Mouse (Mus musculus) neural tube, embryonic 14.5 days (tissue): ENCODE data around the gene Clec16a. TPM values are rescaled to one million over a fixed set of nuclear protein-coding genes. Genes with fewer than 3 reads are reported as not detected.
A peak's percentile ranks its signal among the peaks of the same experiment; 100 is the strongest.

Source experiments
- ATAC-seq: fragments of 200-750 bp; cut with Nextera tagmentation; 2 replicates; pipeline ENCODE4 v1.8.0; 2017; ENCODE audit warnings: low read depth, mild to moderate bottlenecking, moderate TSS enrichment, moderate library complexity
- H3K27ac ChIP-seq: fragments of 300-500 bp; sonication (generic); 2 replicates; pipeline ENCODE4 v1.5.1; 2014; ENCODE audit warnings: low read depth, mild to moderate bottlenecking, control low read depth, low read length, moderate library complexity, mixed read lengths
- H3K27me3 ChIP-seq: fragments of 300-500 bp; sonication (generic); 2 replicates; pipeline ENCODE4 v1.6.1; 2014; ENCODE audit warnings: low read length; ENCODE audit not compliant: control insufficient read depth, insufficient read depth
- H3K36me3 ChIP-seq: fragments of 300-500 bp; sonication (generic); 2 replicates; pipeline ENCODE4 v1.6.1; 2014; ENCODE audit warnings: low read length, mixed read lengths; ENCODE audit not compliant: control insufficient read depth, insufficient read depth
- H3K4me1 ChIP-seq: fragments of 300-500 bp; sonication (generic); 2 replicates; pipeline ENCODE4 v1.6.1; 2014; ENCODE audit warnings: low read length; ENCODE audit not compliant: control insufficient read depth, insufficient read depth
- H3K4me2 ChIP-seq: fragments of 300-500 bp; sonication (generic); 2 replicates; pipeline ENCODE4 v1.6.1; 2014; ENCODE audit warnings: mild to moderate bottlenecking, low read depth, low read length, control low read depth
- H3K4me3 ChIP-seq: fragments of 300-500 bp; sonication (generic); 2 replicates; pipeline ENCODE4 v1.5.1; 2014; ENCODE audit warnings: low read depth, low read length, control low read depth, mixed read lengths
- H3K9ac ChIP-seq: fragments of 300-500 bp; sonication (generic); replicated peaks from 2 replicates; pipeline ENCODE4 v1.6.1; 2014; ENCODE audit warnings: low read depth, mild to moderate bottlenecking, control low read depth, low read length, mixed read lengths
- H3K9me3 ChIP-seq: fragments of 300-500 bp; sonication (generic); 2 replicates; pipeline ENCODE4 v1.6.1; 2016; ENCODE audit warnings: low read length; ENCODE audit not compliant: control insufficient read depth
- WGBS: fragments of 180-500 bp; shearing (Covaris S2); extraction: QIAGEN DNeasy Blood & Tissue Kit; methylation state at CpG from one replicate; pipeline ENCODE4 v1.1.7; 2014; 5-methylcytosine and 5-hydroxymethylcytosine counted together
- polyA plus RNA-seq: library from polyadenylated mRNA; unstranded; fragments of >200 nt; fragmentation: Nextera tagmentation; extraction: Ambion mirVana; gene quantifications from 2 replicates; pipeline ENCODE4 v1.2.1, GENCODE M21; 2014

Gene Clec16a
- polyA plus RNA-seq, 1 experiment from 2014 or later, result 89.2 TPM

DNA sequence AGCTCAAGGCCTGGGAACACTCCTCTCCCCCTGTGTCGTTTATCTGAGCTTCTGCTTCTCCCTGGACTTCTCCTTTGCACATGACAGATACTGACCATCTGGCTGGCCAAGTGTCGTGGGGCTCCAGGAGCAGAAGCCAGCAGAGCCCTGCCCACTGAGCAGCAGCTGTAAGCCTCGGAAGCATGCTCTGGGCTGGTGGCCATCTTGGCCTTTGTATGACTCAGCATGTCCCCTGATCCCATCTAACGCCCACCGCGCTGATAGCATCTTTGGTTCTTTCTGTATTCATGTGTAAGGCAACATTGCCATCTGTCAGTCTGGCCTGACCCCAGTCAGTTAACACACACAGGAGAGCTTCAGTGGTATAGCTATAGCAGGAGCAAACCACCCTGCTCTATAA is 174.8 kb downstream of the Clec16a start:
- ATAC-seq, result no peak

GRCm38 (mm10) chr16:10722882-10723544 is 177.9 kb downstream of the Clec16a start:
- Histone ChIP-seq H3K4me3 (no peak overlapping the region), H3K27me3 (no peaks in the 10 kb centered on the region), H3K4me1 (no peaks in the 10 kb centered on the region), H3K27ac (no peak overlapping the region), H3K9ac (no peak overlapping the region), H3K4me2 (no peak overlapping the region), H3K9me3 (no peaks in the 10 kb centered on the region), H3K36me3 (no peaks in the 10 kb centered on the region)
- no peak for ATAC-seq
- 11% methylated on average over 1 of the region's 1 CpGs for WGBS

More for the DNA sequence above, 174.8 kb downstream of the Clec16a start:
- Histone ChIP-seq H3K4me3 (no peak overlapping the region), H3K4me1 (no peaks in the 10 kb centered on the region), H3K27ac (no peak overlapping the region), H3K4me2 (no peak overlapping the region), H3K9me3 (no peaks in the 10 kb centered on the region), H3K27me3 (no peaks in the 10 kb centered on the region), H3K9ac (no peak overlapping the region), H3K36me3 (no peaks in the 10 kb centered on the region)
- 65% methylated on average over 6 of the region's 6 CpGs for WGBS

GRCm38 (mm10) chr16:10723816-10724647 is 178.9 kb downstream of the Clec16a start:
- H3K4me2 ChIP-seq, result no peak overlapping the region
- ATAC-seq, result no peak
- no peaks in the 10 kb centered on the region for H3K36me3 ChIP-seq
- no peak overlapping the region for H3K4me3 ChIP-seq
- H3K9me3 ChIP-seq, result no peaks in the 10 kb centered on the region
- H3K27ac ChIP-seq, result no peak overlapping the region
- WGBS, result 79% methylated on average over 5 of the region's 5 CpGs
- no peak overlapping the region for H3K9ac ChIP-seq
- H3K27me3 ChIP-seq, result no peaks in the 10 kb centered on the region
- H3K4me1 ChIP-seq, result 0 out of 2 replicates have a peak, but pooled peaks cover 6% of the 10 kb centered on the region

DNA sequence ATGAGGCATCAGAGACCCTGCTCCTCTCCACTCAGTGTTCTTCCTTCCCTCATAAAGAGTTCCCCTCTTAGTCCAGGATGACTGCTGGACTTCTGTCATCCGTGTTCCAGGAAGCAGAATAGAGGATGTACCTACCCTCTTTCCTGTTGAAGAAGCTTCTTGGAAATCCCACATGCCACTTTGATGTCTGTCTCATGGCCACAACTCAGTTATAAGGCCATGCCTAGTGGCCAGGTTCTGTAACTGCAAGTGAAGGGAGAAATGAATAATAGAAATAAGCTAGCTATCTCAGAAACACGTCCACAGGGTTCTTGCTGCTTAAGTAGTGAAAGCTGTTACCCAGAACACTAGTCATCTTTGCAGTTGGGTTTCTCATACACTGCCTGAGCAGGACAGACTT is 180.0 kb downstream of the Clec16a start:
- Histone ChIP-seq H3K4me3 (no peak overlapping the region), H3K4me1 (0 out of 2 replicates have a peak, but pooled peaks cover 6% of the 10 kb centered on the region), H3K9me3 (no peaks in the 10 kb centered on the region), H3K4me2 (no peak overlapping the region), H3K36me3 (no peaks in the 10 kb centered on the region), H3K27ac (no peak overlapping the region), H3K9ac (no peak overlapping the region), H3K27me3 (no peaks in the 10 kb centered on the region)
- 66% methylated on average over 2 of the region's 2 CpGs for WGBS
- no peak for ATAC-seq

- Histone ChIP-seq H3K4me3 (no peak overlapping the region), H3K36me3 (no peaks in the 10 kb centered on the region), H3K27me3 (no peaks in the 10 kb centered on the region), H3K4me1 (0 out of 2 replicates have a peak, but pooled peaks cover 6% of the 10 kb centered on the region), H3K27ac (no peak overlapping the region), H3K4me2 (no peak overlapping the region), H3K9me3 (no peaks in the 10 kb centered on the region), H3K9ac (no peak overlapping the region)
- 82% methylated on average over 4 of the region's 4 CpGs for WGBS
- no peak for ATAC-seq
Measured at GRCm38 (mm10) chr16:10727630-10728029, 182.5 kb downstream of the Clec16a start.

- Histone ChIP-seq H3K4me3 (no peak overlapping the region), H3K4me1 (0 out of 2 replicates have a peak, but pooled peaks cover 6% of the 10 kb centered on the region), H3K9me3 (no peaks in the 10 kb centered on the region), H3K27me3 (no peaks in the 10 kb centered on the region), H3K36me3 (no peaks in the 10 kb centered on the region), H3K9ac (no peak overlapping the region), H3K27ac (no peak overlapping the region), H3K4me2 (no peak overlapping the region)
- 16% methylated on average over 3 of the region's 3 CpGs for WGBS
- peak; percentile 57; the same call in 1 of the 2 replicates for ATAC-seq
Measured at GRCm38 (mm10) chr16:10728886-10729285, 183.7 kb downstream of the Clec16a start.

DNA sequence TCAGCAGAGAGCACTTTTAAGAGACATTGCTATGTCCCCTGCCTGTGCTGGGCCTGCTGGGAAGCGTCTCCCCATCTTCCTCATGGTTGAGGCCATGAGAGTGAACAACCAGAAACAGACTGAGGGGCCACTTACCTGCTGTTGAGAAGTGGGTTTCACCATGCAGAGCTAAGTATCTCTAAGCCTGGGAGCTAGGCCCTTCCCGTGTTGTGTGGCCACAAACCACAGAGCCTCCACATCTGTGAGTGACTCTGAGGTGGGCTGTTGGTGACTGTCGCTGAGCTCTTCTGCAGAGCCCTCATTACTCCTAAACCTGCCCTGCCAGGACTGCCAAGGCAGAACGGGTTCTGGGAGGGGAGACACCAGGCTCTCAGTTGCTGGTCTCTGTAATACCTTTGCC is 185.8 kb downstream of the Clec16a start:
- no peak for ATAC-seq
- Histone ChIP-seq H3K4me1 (0 out of 2 replicates have a peak, but pooled peaks cover 6% of the 10 kb centered on the region), H3K9ac (no peak overlapping the region), H3K4me2 (no peak overlapping the region), H3K4me3 (no peak overlapping the region), H3K27me3 (no peaks in the 10 kb centered on the region), H3K9me3 (no peaks in the 10 kb centered on the region), H3K27ac (no peak overlapping the region), H3K36me3 (no peaks in the 10 kb centered on the region)
- WGBS, result 89% methylated on average over 4 of the region's 4 CpGs

GRCm38 (mm10) chr16:10731785-10732184 is 186.6 kb downstream of the Clec16a start:
- Histone ChIP-seq H3K9ac (no peak overlapping the region), H3K4me1 (0 out of 2 replicates have a peak, but pooled peaks cover 6% of the 10 kb centered on the region), H3K4me3 (no peak overlapping the region), H3K9me3 (no peaks in the 10 kb centered on the region), H3K27ac (no peak overlapping the region), H3K36me3 (no peaks in the 10 kb centered on the region), H3K4me2 (no peak overlapping the region), H3K27me3 (no peaks in the 10 kb centered on the region)
- ATAC-seq, result no peak
- 75% methylated on average over 4 of the region's 4 CpGs for WGBS

- Histone ChIP-seq H3K4me3 (no peak overlapping the region), H3K9me3 (no peaks in the 10 kb centered on the region), H3K4me1 (0 out of 2 replicates have a peak, but pooled peaks cover 6% of the 10 kb centered on the region), H3K27me3 (no peaks in the 10 kb centered on the region), H3K27ac (no peak overlapping the region), H3K4me2 (no peak overlapping the region), H3K36me3 (no peaks in the 10 kb centered on the region), H3K9ac (no peak overlapping the region)
- no peak for ATAC-seq
- WGBS, result 93% methylated on average over 5 of the region's 5 CpGs
Measured at GRCm38 (mm10) chr16:10732421-10732820, 187.3 kb downstream of the Clec16a start.
